Mouse (Mus musculus): ENCODE results near the gene Clstn1. TPM values are rescaled to one million over a fixed set of nuclear protein-coding genes. Genes with fewer than 3 reads are reported as not detected.
A peak's percentile ranks its signal among the peaks of the same experiment; 100 is the strongest.

Gene Clstn1
- polyA plus RNA-seq, 1 experiment, result 407 TPM

DNA sequence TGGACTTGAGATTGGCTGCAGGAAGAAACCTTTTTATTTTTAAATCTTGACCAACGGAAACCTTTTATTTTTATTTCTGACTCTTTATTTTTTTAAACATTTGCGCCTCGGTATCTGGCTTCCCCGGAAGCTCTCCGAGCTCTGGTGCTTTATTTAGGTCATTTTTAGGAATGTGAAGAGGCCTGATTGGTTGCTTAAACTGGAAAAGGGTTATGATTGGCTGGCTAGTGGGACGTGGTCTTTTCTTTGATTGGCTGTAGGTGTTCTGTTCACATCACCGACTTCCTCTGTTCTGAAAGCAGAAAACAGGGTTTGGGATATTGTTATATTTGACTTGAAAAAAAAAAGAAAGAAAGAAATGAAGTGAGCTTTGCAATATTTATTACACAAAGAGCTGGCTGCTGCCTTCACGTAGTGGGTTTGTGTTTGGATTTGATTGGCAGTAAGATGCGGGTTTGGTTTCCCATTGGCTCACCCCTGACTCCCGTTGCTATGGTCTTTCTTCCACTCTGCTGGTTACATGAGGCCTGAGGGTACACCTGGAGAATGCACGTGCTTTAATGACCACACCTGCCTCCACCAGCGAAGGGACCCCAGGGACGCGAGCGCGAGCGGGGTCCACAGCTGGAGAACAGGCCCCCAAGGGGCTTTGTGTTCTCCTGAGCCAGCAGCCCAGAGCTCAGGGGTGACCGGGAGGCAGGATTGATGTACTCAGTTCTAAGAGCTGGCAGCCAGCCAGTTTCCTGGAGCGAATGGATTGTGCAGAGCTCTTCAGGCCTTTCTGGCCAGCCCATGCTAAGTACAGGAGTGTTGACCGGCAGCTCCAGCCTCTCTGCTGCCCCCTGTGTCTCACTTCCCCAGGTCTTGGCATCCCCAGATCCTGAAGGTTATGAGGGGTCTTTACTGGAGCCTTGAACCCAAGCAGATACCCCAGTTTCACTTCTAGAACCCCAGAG lies 21.5 kb upstream of the Clstn1 start:
- H3K4me1 ChIP-seq (ENCODE audit: control insufficient read depth, insufficient read depth, low read length), result peaks cover 14% of the 10 kb centered on the region
- no peak overlapping the region for H3K4me3 ChIP-seq (ENCODE audit: insufficient read depth, low read length)
- H3K27ac ChIP-seq (ENCODE audit: insufficient read depth, low read length), result peak overlapping the region; percentile 81
- no peak for TF ChIP-seq CTCF (IDR thresholded peaks at IDR 0.05; ENCODE audit: extremely low read depth, insufficient read depth, low read length)
- TF ChIP-seq POLR2A (IDR thresholded peaks at IDR 0.05; ENCODE audit: extremely low read depth, insufficient read depth, low read length), result no peak

DNA sequence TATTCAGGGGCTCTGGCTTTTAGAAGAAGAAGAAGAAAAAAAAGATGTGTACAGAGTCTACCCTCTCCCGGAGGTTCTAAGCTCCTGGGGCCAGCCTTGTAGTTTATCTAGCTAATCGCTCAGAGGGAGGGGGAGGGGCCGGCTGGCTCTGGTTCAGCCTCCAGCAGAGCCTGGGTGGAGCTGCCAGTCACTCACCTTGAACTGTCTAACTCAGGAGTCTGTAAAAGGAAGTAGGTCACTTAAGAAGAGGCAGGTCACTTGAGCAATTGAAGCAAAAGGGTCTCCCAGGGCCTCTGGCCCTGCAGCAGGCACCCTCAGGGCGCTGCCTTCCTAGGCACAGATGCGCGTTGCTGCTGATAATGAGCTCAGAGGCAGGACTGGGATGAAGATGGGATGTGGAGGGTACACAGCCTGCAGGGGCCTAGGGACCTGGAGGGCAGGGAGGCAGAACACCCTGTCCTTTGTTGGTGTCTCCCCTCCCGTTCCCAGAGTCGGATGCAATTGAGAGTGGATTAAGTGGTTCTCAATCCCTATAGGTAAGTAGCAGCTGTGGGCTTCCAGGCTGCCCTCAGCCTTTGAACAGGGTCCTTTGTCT lies 18.7 kb upstream of the Clstn1 start:
- no peak overlapping the region for H3K4me3 ChIP-seq (ENCODE audit: insufficient read depth, low read length)
- H3K27ac ChIP-seq (ENCODE audit: insufficient read depth, low read length), result no peak overlapping the region
- TF ChIP-seq CTCF (IDR thresholded peaks at IDR 0.05; ENCODE audit: extremely low read depth, insufficient read depth, low read length) (no peak), POLR2A (IDR thresholded peaks at IDR 0.05; ENCODE audit: extremely low read depth, insufficient read depth, low read length) (no peak)
- H3K4me1 ChIP-seq (ENCODE audit: control insufficient read depth, insufficient read depth, low read length), result peaks cover 19% of the 10 kb centered on the region

DNA sequence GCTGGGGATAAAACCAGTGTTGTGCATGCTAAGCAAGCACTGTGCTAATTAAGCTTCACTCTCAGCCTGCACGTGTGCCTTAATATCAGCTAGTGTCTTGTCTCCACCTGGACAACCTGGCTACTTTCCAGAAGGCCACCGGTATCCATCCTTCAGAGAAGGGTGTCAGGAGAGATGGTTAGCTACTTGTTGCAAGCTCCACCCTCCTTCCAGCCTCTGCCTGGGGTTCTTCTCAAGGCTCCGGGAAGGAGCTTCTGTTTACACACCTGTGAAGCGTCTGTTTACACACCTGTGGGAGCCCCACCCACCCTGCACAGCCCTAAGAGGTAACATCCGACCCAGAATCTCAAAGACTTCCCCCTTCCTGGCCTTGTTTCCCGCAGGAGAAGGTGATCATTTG lies 17.6 kb upstream of the Clstn1 start:
- TF ChIP-seq POLR2A (IDR thresholded peaks at IDR 0.05; ENCODE audit: extremely low read depth, insufficient read depth, low read length) (no peak), CTCF (IDR thresholded peaks at IDR 0.05; ENCODE audit: extremely low read depth, insufficient read depth, low read length) (no peak)
- H3K4me1 ChIP-seq (ENCODE audit: control insufficient read depth, insufficient read depth, low read length), result peaks cover 14% of the 10 kb centered on the region

DNA sequence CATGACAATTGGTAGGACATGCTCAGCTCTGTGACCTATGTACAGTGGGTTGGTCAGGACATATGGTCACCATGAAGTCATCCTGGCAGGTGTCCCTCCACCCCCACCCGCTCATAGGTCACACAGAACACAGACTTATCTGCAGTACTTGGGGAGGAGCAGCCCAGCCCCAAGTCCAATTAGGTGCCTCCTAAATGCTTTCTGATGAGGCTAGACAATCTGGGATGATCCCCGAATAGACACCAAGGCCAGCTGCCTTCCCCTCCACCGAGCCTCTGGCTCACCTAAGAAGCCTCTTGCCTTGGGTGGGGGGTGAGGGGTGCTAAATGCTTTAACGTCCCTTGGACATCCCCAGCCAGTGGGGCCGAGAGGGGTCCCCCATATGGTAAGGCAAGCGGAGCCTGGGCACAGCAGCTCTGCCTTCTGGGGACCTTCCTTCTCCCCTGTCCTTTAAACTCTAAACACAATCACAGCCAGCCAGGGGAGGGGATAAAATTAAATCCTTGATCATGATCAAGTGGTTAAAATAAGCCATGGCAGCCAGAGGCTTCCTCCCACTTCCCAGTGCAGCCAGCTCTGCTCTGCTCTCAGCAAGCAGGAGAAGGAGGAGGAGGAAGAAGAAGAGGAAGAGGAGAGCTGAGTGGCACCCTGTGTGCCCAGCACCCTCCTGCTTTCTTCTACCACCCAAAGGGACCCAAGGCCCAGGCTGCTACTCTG lies 16.3 kb upstream of the Clstn1 start:
- H3K27ac ChIP-seq (ENCODE audit: insufficient read depth, low read length), result peak overlapping the region; percentile 58
- peaks cover 10% of the 10 kb centered on the region for H3K4me1 ChIP-seq (ENCODE audit: control insufficient read depth, insufficient read depth, low read length)
- no peak overlapping the region for H3K4me3 ChIP-seq (ENCODE audit: insufficient read depth, low read length)
- TF ChIP-seq CTCF (IDR thresholded peaks at IDR 0.05; ENCODE audit: extremely low read depth, insufficient read depth, low read length), result no peak
- TF ChIP-seq POLR2A (IDR thresholded peaks at IDR 0.05; ENCODE audit: extremely low read depth, insufficient read depth, low read length), result peak; percentile 32; the same call in 1 of the 2 replicates

More for the DNA sequence above, 17.6 kb upstream of the Clstn1 start:
- Histone ChIP-seq H3K4me3 (ENCODE audit: insufficient read depth, low read length) (no peak overlapping the region), H3K27ac (ENCODE audit: insufficient read depth, low read length) (no peak overlapping the region)

DNA sequence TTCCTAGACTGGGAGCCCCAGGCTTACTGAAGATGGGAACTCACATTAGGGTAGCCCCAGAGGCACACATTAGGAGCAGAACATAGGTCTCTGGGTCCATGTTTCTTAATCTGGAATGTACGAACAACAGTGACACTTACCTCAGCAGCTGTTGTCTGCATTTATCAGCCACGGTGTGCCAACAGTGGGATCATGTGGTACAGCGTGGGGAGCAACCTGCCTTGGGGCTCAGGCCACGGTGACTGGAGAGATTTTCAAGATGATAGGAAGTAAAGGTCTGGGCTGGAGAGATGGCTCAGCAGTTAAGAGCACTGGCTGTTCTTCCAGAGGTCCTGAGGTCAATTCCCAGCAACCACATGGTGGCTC lies 15.8 kb upstream of the Clstn1 start:
- peaks cover 10% of the 10 kb centered on the region for H3K4me1 ChIP-seq (ENCODE audit: control insufficient read depth, insufficient read depth, low read length)
- peak overlapping the region; percentile 53 for H3K27ac ChIP-seq (ENCODE audit: insufficient read depth, low read length)
- TF ChIP-seq CTCF (IDR thresholded peaks at IDR 0.05; ENCODE audit: extremely low read depth, insufficient read depth, low read length), result no peak
- TF ChIP-seq POLR2A (IDR thresholded peaks at IDR 0.05; ENCODE audit: extremely low read depth, insufficient read depth, low read length), result no peak
- H3K4me3 ChIP-seq (ENCODE audit: insufficient read depth, low read length), result no peak overlapping the region

DNA sequence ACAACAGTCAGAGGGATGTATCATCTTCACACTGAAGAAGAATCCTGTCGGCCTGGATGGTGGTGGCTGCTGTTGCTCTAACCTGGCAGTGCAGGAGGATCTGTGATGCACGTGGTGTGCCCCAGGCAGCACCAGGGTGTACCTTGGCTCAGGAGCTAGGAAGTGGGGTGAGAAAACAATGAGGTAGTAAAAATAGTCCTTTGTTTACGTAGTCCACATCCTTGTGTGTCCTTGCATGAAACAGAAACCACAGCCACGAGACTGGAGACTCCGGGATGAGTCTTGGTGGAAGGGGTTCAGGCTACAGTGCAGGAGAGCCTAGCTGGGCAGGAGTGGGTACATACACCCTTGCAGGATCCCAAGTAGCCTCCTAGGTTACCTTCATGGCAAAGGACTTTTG lies 15.1 kb upstream of the Clstn1 start:
- no peak for TF ChIP-seq POLR2A (IDR thresholded peaks at IDR 0.05; ENCODE audit: extremely low read depth, insufficient read depth, low read length)
- TF ChIP-seq CTCF (IDR thresholded peaks at IDR 0.05; ENCODE audit: extremely low read depth, insufficient read depth, low read length), result no peak
- H3K27ac ChIP-seq (ENCODE audit: insufficient read depth, low read length), result peak overlapping the region; percentile 9; the same call in 1 of the 2 replicates
- H3K4me1 ChIP-seq (ENCODE audit: control insufficient read depth, insufficient read depth, low read length), result peaks cover 10% of the 10 kb centered on the region
- no peak overlapping the region for H3K4me3 ChIP-seq (ENCODE audit: insufficient read depth, low read length)

DNA sequence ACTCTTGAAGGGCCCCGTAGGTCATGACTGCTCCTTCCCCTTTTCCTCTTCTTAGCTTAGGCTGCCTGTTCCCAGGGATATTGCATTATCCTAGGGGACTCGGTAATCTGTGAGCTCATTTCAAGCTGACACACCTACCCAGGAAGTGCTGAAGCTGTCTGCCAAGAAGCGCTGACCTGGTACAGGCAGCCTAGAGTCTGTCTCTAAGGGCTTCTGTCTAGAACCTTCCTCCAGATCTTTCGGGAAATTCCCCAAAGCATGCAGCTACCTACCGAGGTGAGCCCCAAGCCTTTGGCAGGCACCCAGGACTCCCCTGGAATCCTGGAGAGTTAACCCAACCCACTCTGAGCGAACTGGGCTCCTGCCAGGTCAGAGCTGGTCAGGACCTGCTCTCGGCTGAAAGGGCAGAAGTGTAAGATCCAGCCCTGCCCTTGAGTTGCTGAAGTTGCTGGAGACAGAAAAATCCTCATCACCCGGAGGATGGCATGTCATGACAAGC lies 14.6 kb upstream of the Clstn1 start:
- H3K27ac ChIP-seq (ENCODE audit: insufficient read depth, low read length), result peak overlapping the region; percentile 9
- H3K4me1 ChIP-seq (ENCODE audit: control insufficient read depth, insufficient read depth, low read length), result peaks cover 10% of the 10 kb centered on the region
- TF ChIP-seq POLR2A (IDR thresholded peaks at IDR 0.05; ENCODE audit: extremely low read depth, insufficient read depth, low read length) (no peak), CTCF (IDR thresholded peaks at IDR 0.05; ENCODE audit: extremely low read depth, insufficient read depth, low read length) (no peak)
- H3K4me3 ChIP-seq (ENCODE audit: insufficient read depth, low read length), result no peak overlapping the region

DNA sequence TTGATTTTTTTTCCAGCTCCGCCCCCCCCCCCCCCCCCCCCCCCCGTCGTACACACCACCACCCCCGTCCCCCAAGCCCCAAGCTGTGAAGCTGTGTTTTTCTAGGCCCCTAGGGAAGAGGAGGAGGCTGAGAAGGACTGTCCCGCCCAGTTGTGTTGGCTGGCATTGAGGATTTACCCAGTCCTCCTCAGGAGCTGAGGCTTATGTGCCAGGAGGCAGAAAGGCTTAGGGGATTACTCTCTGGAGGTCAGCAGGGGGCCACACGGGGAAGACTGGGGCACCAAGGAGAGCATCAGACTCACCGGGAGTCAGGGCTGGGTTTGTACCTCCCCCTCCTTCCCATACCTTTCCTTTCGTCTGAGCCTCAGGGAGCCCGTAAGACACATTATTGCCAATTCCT lies 13.8 kb upstream of the Clstn1 start:
- Histone ChIP-seq H3K27ac (ENCODE audit: insufficient read depth, low read length) (no peak overlapping the region), H3K4me3 (ENCODE audit: insufficient read depth, low read length) (no peak overlapping the region), H3K4me1 (ENCODE audit: control insufficient read depth, insufficient read depth, low read length) (peaks cover 10% of the 10 kb centered on the region)
- TF ChIP-seq POLR2A (IDR thresholded peaks at IDR 0.05; ENCODE audit: extremely low read depth, insufficient read depth, low read length) (no peak), CTCF (IDR thresholded peaks at IDR 0.05; ENCODE audit: extremely low read depth, insufficient read depth, low read length) (no peak)

DNA sequence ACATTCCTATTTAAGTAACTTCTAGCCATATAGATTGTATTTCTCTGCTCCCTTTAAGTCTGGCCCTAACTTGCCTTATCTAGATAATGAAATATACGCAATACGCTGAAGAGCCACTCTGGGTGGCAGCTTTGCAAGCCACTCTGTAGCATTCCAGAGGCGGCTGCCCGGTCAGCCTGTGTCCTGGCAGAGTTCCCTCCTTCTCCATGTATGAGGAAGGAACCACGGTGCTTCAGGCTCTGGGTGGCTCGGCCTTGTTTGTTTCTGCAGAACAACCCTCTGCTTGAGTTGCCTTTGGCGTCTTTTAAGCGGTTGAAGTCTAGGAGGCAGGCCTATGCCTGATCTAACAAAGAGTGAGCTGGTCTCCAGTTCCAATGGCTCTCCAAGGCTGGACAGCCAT lies 13.4 kb upstream of the Clstn1 start:
- no peak overlapping the region for H3K27ac ChIP-seq (ENCODE audit: insufficient read depth, low read length)
- TF ChIP-seq CTCF (IDR thresholded peaks at IDR 0.05; ENCODE audit: extremely low read depth, insufficient read depth, low read length) (no peak), POLR2A (IDR thresholded peaks at IDR 0.05; ENCODE audit: extremely low read depth, insufficient read depth, low read length) (no peak)
- H3K4me3 ChIP-seq (ENCODE audit: insufficient read depth, low read length), result no peak overlapping the region

More for the DNA sequence above, 13.4 kb upstream of the Clstn1 start:
- peaks cover 11% of the 10 kb centered on the region for H3K4me1 ChIP-seq (ENCODE audit: control insufficient read depth, insufficient read depth, low read length)
